25 mouse cellular contexts compared by ENCODE assay signal in genomic region chr16:93788881-93789280, GRCm38 (mm10). TPM values are rescaled to one million over a fixed set of nuclear protein-coding genes. Genes with fewer than 3 reads are reported as not detected.
DNase-seq lines count a peak whose midpoint lies in the region; ATAC-seq lines count a peak whose summit lies in the region.
"Had no signal": no experiment of that assay in that cellular context is flagged by ENCODE, and none has a peak within 500 bp of the region (broad histone marks: within the 10 kb centered on the region; RNA-seq: fewer than 3 reads in every experiment).

No protein-coding gene starts in this region.

- no peak for DNase-seq in liver
- peak; percentile 65 for DNase-seq in spleen, adult 18-20 months
- DNase-seq in spleen, postnatal 4 days (ENCODE audit: low spot score in 2 of 2) = no peak
- peak; percentile 66 to 70 for DNase-seq in B cell, adult 2 months
- DNase-seq in right cerebral cortex, postnatal 4 days = no peak
- DNase-seq in right cerebral cortex, postnatal 25 days = no peak
- DNase-seq: adrenal gland, postnatal 25 days; cerebellum, adult 18-20 months; cerebellum, postnatal 14 days; gastrocnemius, postnatal 14 days; heart, postnatal 14 days; kidney, adult 11 months; kidney, postnatal 25 days; retina, postnatal 1 day; right cerebral cortex, postnatal 14 days had no signal

- H3K4me1 ChIP-seq in liver, embryonic 12.5 days = peaks cover 18% of the 10 kb centered on the region
- H3K4me1 ChIP-seq: lung, embryonic 15.5 days had no signal

- no peak overlapping the region for H3K4me3 ChIP-seq in liver, embryonic 12.5 days
- H3K4me3 ChIP-seq: erythroblast, embryonic 14.5 days; hindbrain, embryonic 10.5 days; hindbrain, embryonic 15.5 days; lung, embryonic 15.5 days; midbrain, embryonic 12.5 days had no signal

- H3K27ac ChIP-seq in liver, embryonic 12.5 days = no peak overlapping the region
- H3K27ac ChIP-seq: hindbrain, embryonic 10.5 days; hindbrain, embryonic 15.5 days; lung, embryonic 15.5 days; midbrain, embryonic 12.5 days had no signal

- no peak for ATAC-seq in liver, embryonic 12.5 days
- peak; percentile 15 for ATAC-seq in neutrophil, adult 5-6 weeks (ENCODE audit: extremely low read depth, insufficient number of reproducible peaks, low FRiP score, poor library complexity, severe bottlenecking)
- ATAC-seq: forebrain, embryonic 16.5 days; inflammation-experienced regulatory T-cells, adult 6 months; Patski had no signal

- H3K27me3 ChIP-seq in liver, embryonic 12.5 days (replicated peaks) = no peaks in the 10 kb centered on the region
- H3K27me3 ChIP-seq: hindbrain, embryonic 15.5 days; lung, embryonic 15.5 days; midbrain, embryonic 12.5 days; Patski had no signal

- 80% methylated on average over 8 of the region's 8 CpGs for WGBS in liver, embryonic 12.5 days (ENCODE audit: insufficient replicate concordance)

- H3K36me3 ChIP-seq in liver, embryonic 12.5 days = peaks cover 13% of the 10 kb centered on the region

- 0 out of 2 replicates have a peak overlapping the region, but pooled peaks have one; percentile 12 for H3K4me2 ChIP-seq in liver, embryonic 12.5 days
- H3K4me2 ChIP-seq: hindbrain, embryonic 15.5 days; lung, embryonic 15.5 days; midbrain, embryonic 12.5 days had no signal

- H3K9ac ChIP-seq in liver, embryonic 12.5 days = no peak overlapping the region
- H3K9ac ChIP-seq: hindbrain, embryonic 15.5 days; lung, embryonic 15.5 days; midbrain, embryonic 12.5 days had no signal

- H3K9me3 ChIP-seq in liver, embryonic 12.5 days (replicated peaks) = peaks cover 6% of the 10 kb centered on the region
- H3K9me3 ChIP-seq: hindbrain, embryonic 15.5 days; lung, embryonic 15.5 days; midbrain, embryonic 12.5 days had no signal

RNA-seq across cellular contexts. Expression of gene Morc3, which starts 43.0 kb away (rescaled TPM):
- 22.6 and 26.3 TPM in 2 replicates for polyA plus RNA-seq in liver, embryonic 12.5 days (2016; fragmentation: Nextera tagmentation; extraction: Ambion mirVana)
- total RNA-seq in neutrophil, adult 5-6 weeks (2017) = 339 and 376 TPM in 2 replicates

Comparison
In these comparisons a context has a peak if more than half of its experiments do, and no peak if none do; other contexts are left out.
1. DNase-seq: peak in spleen, adult 18-20 months (2 of 2) and B cell, adult 2 months (2 of 2); none in liver (single experiment), spleen, postnatal 4 days (0 of 2), right cerebral cortex, postnatal 4 days (single experiment) and right cerebral cortex, postnatal 25 days (single experiment).